Mouse (Mus musculus) cerebellum, adult 2 months (tissue): ENCODE data around the gene Uggt1.

Experiments
- CTCF ChIP-seq: fragments of 200-500 bp; IDR thresholded peaks from 2 replicates; pipeline ENCODE4 v1.5.1; 2011; ENCODE audit warnings: low read depth, mild to moderate bottlenecking, control low read depth, low read length, moderate library complexity, borderline replicate concordance; ENCODE audit not compliant: insufficient read depth
- POLR2A ChIP-seq: fragments of 200-500 bp; IDR thresholded peaks from 2 replicates; pipeline ENCODE4 v1.6.1; 2011; ENCODE audit warnings: low read length, control low read depth, borderline replicate concordance; ENCODE audit not compliant: insufficient read depth

DNA sequence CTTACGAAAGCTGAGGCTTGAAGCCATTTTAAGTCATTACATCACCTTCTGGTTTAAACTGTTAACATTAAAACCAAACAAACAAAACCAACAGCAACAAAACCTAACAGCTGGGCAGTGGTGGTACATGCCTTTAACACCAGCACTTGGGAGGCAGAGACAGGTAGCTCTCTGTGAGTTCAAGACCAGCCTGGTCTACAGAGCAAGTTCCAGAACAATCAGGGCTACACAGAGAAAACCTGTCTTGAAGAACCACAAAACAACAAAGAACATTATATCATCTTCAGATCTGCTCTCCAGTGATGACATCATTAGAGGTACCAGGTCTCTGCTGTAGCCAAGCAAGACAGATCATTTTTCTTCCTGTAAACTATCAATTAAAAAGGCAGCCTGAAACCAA is 15.9 kb upstream of the Uggt1 start:
- TF ChIP-seq POLR2A (no peak), CTCF (no peak)
